Mouse (Mus musculus) bone marrow, adult 2 months (tissue): Measurements from ENCODE around the gene Ss18l2.

Source experiments
- CTCF ChIP-seq: fragments of 200-500 bp; IDR thresholded peaks from 2 replicates; pipeline ENCODE4 v1.5.1; 2011; ENCODE audit warnings: low read length, control low read depth; ENCODE audit not compliant: control insufficient read depth, insufficient read depth
- POLR2A ChIP-seq: fragments of 200-500 bp; IDR thresholded peaks from 2 replicates; pipeline ENCODE4 v1.6.1; 2011; ENCODE audit warnings: low read depth, mild to moderate bottlenecking, control low read depth, low read length, borderline replicate concordance; ENCODE audit not compliant: control insufficient read depth

- TF ChIP-seq CTCF, result no peak
- no peak for TF ChIP-seq POLR2A
Observed at GRCm38 (mm10) chr9:121761091-121761665, 51.0 kb downstream of the Ss18l2 start.
